8 mouse cellular contexts compared by ENCODE assay signal in the genomic region with DNA sequence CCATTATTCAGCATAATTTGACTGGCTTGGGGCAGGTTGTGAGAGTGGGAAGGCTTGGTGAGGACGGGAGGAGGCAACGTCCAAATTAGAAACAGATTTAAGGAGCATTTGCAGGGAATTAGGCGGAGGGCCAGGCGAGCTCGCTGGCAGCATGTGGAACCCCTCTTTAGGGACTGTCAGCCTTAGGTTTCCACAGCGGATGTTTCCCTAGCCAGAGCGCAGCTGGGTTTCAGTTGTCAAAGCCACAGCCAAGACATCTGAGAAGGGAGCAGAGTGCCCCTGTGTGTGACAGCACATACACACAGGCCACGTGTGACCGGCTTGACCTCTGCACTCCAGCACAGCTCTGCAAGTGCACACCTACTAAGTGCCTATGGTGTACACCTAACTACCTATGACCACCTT.
DNase-seq lines count a peak whose midpoint lies in the region; ATAC-seq and TF ChIP-seq lines count a peak whose summit lies in the region.

No protein-coding gene starts in this region.

- no peaks in the 10 kb centered on the region for H3K9me3 ChIP-seq in G1E (replicated peaks)
- H3K9me3 ChIP-seq in hindbrain, embryonic 15.5 days: no peaks in the 10 kb centered on the region
- H3K9me3 ChIP-seq in megakaryocyte, embryonic 14.5 days: no peaks in the 10 kb centered on the region
- H3K9me3 ChIP-seq in stomach, embryonic 15.5 days: no peaks in the 10 kb centered on the region

- H3K4me1 ChIP-seq in G1E (ENCODE audit: insufficient read depth, low read depth, low read length): peaks cover 65% of the 10 kb centered on the region
- H3K4me1 ChIP-seq in hindbrain, embryonic 15.5 days (replicated peaks): peaks cover 17% of the 10 kb centered on the region; the same call in 1 of the 2 replicates
- peaks cover 73% of the 10 kb centered on the region for H3K4me1 ChIP-seq in megakaryocyte, embryonic 14.5 days
- H3K4me1 ChIP-seq in stomach, embryonic 15.5 days: peaks cover 41% of the 10 kb centered on the region

- ATAC-seq in G1E (ENCODE audit: extremely low read depth, insufficient number of reproducible peaks, low FRiP score, poor library complexity, severe bottlenecking): no peak
- peak; percentile 24; the same call in 1 of the 2 replicates for ATAC-seq in hindbrain, embryonic 15.5 days (ENCODE audit: low FRiP score, low read depth)
- peak; percentile 59 for ATAC-seq in stomach, embryonic 15.5 days (ENCODE audit: insufficient read depth, low FRiP score, low read depth)

- peaks cover 5% of the 10 kb centered on the region; the same call in 1 of the 2 replicates for H3K27me3 ChIP-seq in G1E (ENCODE audit: insufficient read depth, low read length)
- 0 out of 2 replicates have a peak, but pooled peaks cover 7% of the 10 kb centered on the region for H3K27me3 ChIP-seq in hindbrain, embryonic 15.5 days
- H3K27me3 ChIP-seq in megakaryocyte, embryonic 14.5 days (replicated peaks): peaks cover 3% of the 10 kb centered on the region
- no peaks in the 10 kb centered on the region for H3K27me3 ChIP-seq in stomach, embryonic 15.5 days (replicated peaks)

- peak; percentile 67 to 84 for DNase-seq in cerebellum, postnatal 10 days
- no peak for DNase-seq in cerebellum, adult 18-20 months
- DNase-seq in G1E (ENCODE audit: low spot score): no peak
- peak; percentile 91 for DNase-seq in gastrocnemius, adult 18-20 months (ENCODE audit: low spot score)
- DNase-seq in cerebellum, adult 11-12 months: no peak

- no peak overlapping the region for H3K9ac ChIP-seq in hindbrain, embryonic 15.5 days
- no peak overlapping the region for H3K9ac ChIP-seq in stomach, embryonic 15.5 days

- peak overlapping the region; percentile 29; the same call in 1 of the 2 replicates for H3K4me3 ChIP-seq in G1E (ENCODE audit: low read depth, low read length)
- H3K4me3 ChIP-seq in hindbrain, embryonic 15.5 days: no peak overlapping the region
- peak overlapping the region; percentile 76 for H3K4me3 ChIP-seq in megakaryocyte, embryonic 14.5 days (replicated peaks)
- H3K4me3 ChIP-seq in stomach, embryonic 15.5 days (replicated peaks): no peak overlapping the region

- WGBS in hindbrain, embryonic 15.5 days: 32% methylated on average over 9 of the region's 9 CpGs
- WGBS in stomach, embryonic 15.5 days: 30% methylated on average over 9 of the region's 9 CpGs

- TF ChIP-seq CTCF in G1E (IDR thresholded peaks at IDR 0.05; ENCODE audit: low read depth, low read length): no peak

- H3K4me2 ChIP-seq in hindbrain, embryonic 15.5 days: no peak overlapping the region
- 0 out of 2 replicates have a peak overlapping the region, but pooled peaks have one; percentile 16 for H3K4me2 ChIP-seq in stomach, embryonic 15.5 days

- no peak overlapping the region for H3K27ac ChIP-seq in hindbrain, embryonic 15.5 days (replicated peaks)
- H3K27ac ChIP-seq in stomach, embryonic 15.5 days: peak overlapping the region; percentile 83

- no peaks in the 10 kb centered on the region for H3K36me3 ChIP-seq in G1E (replicated peaks)
- no peaks in the 10 kb centered on the region for H3K36me3 ChIP-seq in hindbrain, embryonic 15.5 days
- no peaks in the 10 kb centered on the region for H3K36me3 ChIP-seq in megakaryocyte, embryonic 14.5 days (replicated peaks; ENCODE audit: low read length)
- H3K36me3 ChIP-seq in stomach, embryonic 15.5 days: no peaks in the 10 kb centered on the region

Comparison
In these comparisons a context has a peak if more than half of its experiments do, and no peak if none do; other contexts are left out.
1. DNase-seq: peak in cerebellum, postnatal 10 days (2 of 2) and gastrocnemius, adult 18-20 months (single experiment); none in cerebellum, adult 18-20 months (0 of 2), G1E (single experiment) and cerebellum, adult 11-12 months (single experiment).
2. H3K4me3 ChIP-seq: peak in G1E (single experiment) and megakaryocyte, embryonic 14.5 days (single experiment); none in hindbrain, embryonic 15.5 days (single experiment) and stomach, embryonic 15.5 days (single experiment).